Mouse (Mus musculus): ENCODE results near the gene Thap8. TPM values are rescaled to one million over a fixed set of nuclear protein-coding genes. Genes with fewer than 3 reads are reported as not detected.

The Thap8 gene
- polyA plus RNA-seq, 1 experiment from 2014 or later: 0.79 TPM

- H3K9me3 ChIP-seq: no peaks in the 10 kb centered on the region
- no peak overlapping the region for H3K9ac ChIP-seq (replicated peaks)
- no peak overlapping the region for H3K4me2 ChIP-seq (replicated peaks)
- H3K36me3 ChIP-seq: peaks cover 40% of the 10 kb centered on the region
- ATAC-seq: no peak
- no peaks in the 10 kb centered on the region for H3K27me3 ChIP-seq
- 92% methylated on average over 5 of the region's 5 CpGs for WGBS
- no peaks in the 10 kb centered on the region for H3K4me1 ChIP-seq (replicated peaks)
- no peak overlapping the region for H3K27ac ChIP-seq
- no peak overlapping the region for H3K4me3 ChIP-seq (replicated peaks)
Measured at GRCm38 (mm10) chr7:30265531-30265930, 14.4 kb upstream of the Thap8 start.

GRCm38 (mm10) chr7:30265935-30266334, 14.0 kb upstream of the Thap8 start:
- Histone ChIP-seq H3K4me1 (replicated peaks) (no peaks in the 10 kb centered on the region), H3K4me2 (replicated peaks) (no peak overlapping the region), H3K27me3 (no peaks in the 10 kb centered on the region), H3K36me3 (peaks cover 40% of the 10 kb centered on the region), H3K9me3 (no peaks in the 10 kb centered on the region), H3K27ac (no peak overlapping the region), H3K4me3 (replicated peaks) (no peak overlapping the region), H3K9ac (replicated peaks) (no peak overlapping the region)
- WGBS: 90% methylated on average over 7 of the region's 7 CpGs
- no peak for ATAC-seq

GRCm38 (mm10) chr7:30266780-30267179, 13.1 kb upstream of the Thap8 start:
- H3K4me2 ChIP-seq (replicated peaks): no peak overlapping the region
- no peak overlapping the region for H3K9ac ChIP-seq (replicated peaks)
- no peak overlapping the region for H3K27ac ChIP-seq
- no peak overlapping the region for H3K4me3 ChIP-seq (replicated peaks)
- no peaks in the 10 kb centered on the region for H3K9me3 ChIP-seq
- no peak for ATAC-seq
- no peaks in the 10 kb centered on the region for H3K27me3 ChIP-seq
- 79% methylated on average over 3 of the region's 3 CpGs for WGBS
- no peaks in the 10 kb centered on the region for H3K4me1 ChIP-seq (replicated peaks)
- H3K36me3 ChIP-seq: peaks cover 33% of the 10 kb centered on the region

GRCm38 (mm10) chr7:30269641-30270040, 10.3 kb upstream of the Thap8 start:
- ATAC-seq: no peak
- Histone ChIP-seq H3K4me1 (replicated peaks) (no peaks in the 10 kb centered on the region), H3K27ac (no peak overlapping the region), H3K9me3 (no peaks in the 10 kb centered on the region), H3K9ac (replicated peaks) (no peak overlapping the region), H3K4me3 (replicated peaks) (no peak overlapping the region), H3K36me3 (peaks cover 17% of the 10 kb centered on the region), H3K4me2 (replicated peaks) (no peak overlapping the region), H3K27me3 (no peaks in the 10 kb centered on the region)
- 89% methylated on average over 4 of the region's 4 CpGs for WGBS

- no peak overlapping the region for H3K4me3 ChIP-seq (replicated peaks)
- no peak for ATAC-seq
Measured at GRCm38 (mm10) chr7:30274383-30274782, 5.5 kb upstream of the Thap8 start.

GRCm38 (mm10) chr7:30278911-30279310, 983 bp upstream of the Thap8 start:
- Histone ChIP-seq H3K4me2 (replicated peaks) (peak overlapping the region; percentile 92), H3K9ac (replicated peaks) (no peak overlapping the region), H3K27me3 (no peaks in the 10 kb centered on the region), H3K36me3 (no peaks in the 10 kb centered on the region), H3K9me3 (no peaks in the 10 kb centered on the region), H3K27ac (no peak overlapping the region), H3K4me1 (replicated peaks) (peaks cover 19% of the 10 kb centered on the region), H3K4me3 (replicated peaks) (peak overlapping the region; percentile 75; the same call in 1 of the 2 replicates)
- no peak for ATAC-seq
- WGBS: 64% methylated on average over 2 of the region's 2 CpGs

More at GRCm38 (mm10) chr7:30274383-30274782, 5.5 kb upstream of the Thap8 start:
- H3K36me3 ChIP-seq: peaks cover 7% of the 10 kb centered on the region; the same call in 1 of the 2 replicates
- H3K4me1 ChIP-seq (replicated peaks): peaks cover 5% of the 10 kb centered on the region
- no peak overlapping the region for H3K27ac ChIP-seq
- no peaks in the 10 kb centered on the region for H3K9me3 ChIP-seq
- H3K4me2 ChIP-seq (replicated peaks): no peak overlapping the region
- H3K9ac ChIP-seq (replicated peaks): no peak overlapping the region
- WGBS: 91% methylated on average over 6 of the region's 6 CpGs
- no peaks in the 10 kb centered on the region for H3K27me3 ChIP-seq

GRCm38 (mm10) chr7:30279536-30279935, 358 bp upstream of the Thap8 start:
- no peaks in the 10 kb centered on the region for H3K36me3 ChIP-seq
- H3K4me2 ChIP-seq (replicated peaks): peak overlapping the region; percentile 92
- WGBS: under 1% methylated on average over 6 of the region's 6 CpGs
- ATAC-seq: peak; percentile 24; the same call in 1 of the 2 replicates
- no peaks in the 10 kb centered on the region for H3K9me3 ChIP-seq
- H3K27me3 ChIP-seq: no peaks in the 10 kb centered on the region
- peaks cover 19% of the 10 kb centered on the region for H3K4me1 ChIP-seq (replicated peaks)
- H3K27ac ChIP-seq: peak overlapping the region; percentile 98; the same call in 1 of the 2 replicates
- H3K9ac ChIP-seq (replicated peaks): peak overlapping the region; percentile 72
- H3K4me3 ChIP-seq (replicated peaks): peak overlapping the region; percentile 75

GRCm38 (mm10) chr7:30280670-30281138, 810 bp downstream of the Thap8 start:
- H3K9me3 ChIP-seq: no peaks in the 10 kb centered on the region
- under 1% methylated on average over 20 of the region's 20 CpGs for WGBS

GRCm38 (mm10) chr7:30281522-30281921, 1.6 kb downstream of the Thap8 start:
- Histone ChIP-seq H3K27me3 (no peaks in the 10 kb centered on the region), H3K9me3 (no peaks in the 10 kb centered on the region), H3K4me2 (replicated peaks) (peak overlapping the region; percentile 92), H3K36me3 (no peaks in the 10 kb centered on the region), H3K9ac (replicated peaks) (no peak overlapping the region), H3K27ac (no peak overlapping the region), H3K4me3 (replicated peaks) (peak overlapping the region; percentile 75; the same call in 1 of the 2 replicates), H3K4me1 (replicated peaks) (peaks cover 19% of the 10 kb centered on the region)
- 76% methylated on average over 4 of the region's 4 CpGs for WGBS
- no peak for ATAC-seq

More at GRCm38 (mm10) chr7:30280670-30281138, 810 bp downstream of the Thap8 start:
- Histone ChIP-seq H3K36me3 (no peaks in the 10 kb centered on the region), H3K27me3 (no peaks in the 10 kb centered on the region), H3K4me3 (replicated peaks) (peak overlapping the region; percentile 75), H3K27ac (peak overlapping the region; percentile 98), H3K4me2 (replicated peaks) (peak overlapping the region; percentile 92), H3K9ac (replicated peaks) (peak overlapping the region; percentile 72), H3K4me1 (replicated peaks) (peaks cover 19% of the 10 kb centered on the region)
- ATAC-seq: peak; percentile 91

- Histone ChIP-seq H3K27me3 (no peaks in the 10 kb centered on the region), H3K27ac (no peak overlapping the region), H3K4me2 (replicated peaks) (no peak overlapping the region), H3K36me3 (no peaks in the 10 kb centered on the region), H3K4me1 (replicated peaks) (peaks cover 19% of the 10 kb centered on the region), H3K4me3 (replicated peaks) (no peak overlapping the region), H3K9me3 (no peaks in the 10 kb centered on the region), H3K9ac (replicated peaks) (no peak overlapping the region)
- WGBS: 79% methylated on average over 7 of the region's 7 CpGs
- no peak for ATAC-seq
Measured at GRCm38 (mm10) chr7:30282740-30283139, 2.8 kb downstream of the Thap8 start.

- 71% methylated on average over 8 of the region's 8 CpGs for WGBS
- no peak overlapping the region for H3K9ac ChIP-seq (replicated peaks)
- ATAC-seq: no peak
- no peaks in the 10 kb centered on the region for H3K9me3 ChIP-seq
- H3K36me3 ChIP-seq: no peaks in the 10 kb centered on the region
- H3K4me3 ChIP-seq (replicated peaks): no peak overlapping the region
- H3K4me2 ChIP-seq (replicated peaks): no peak overlapping the region
- H3K4me1 ChIP-seq (replicated peaks): peaks cover 16% of the 10 kb centered on the region
- H3K27me3 ChIP-seq: 0 out of 2 replicates have a peak, but pooled peaks cover 4% of the 10 kb centered on the region
- no peak overlapping the region for H3K27ac ChIP-seq
Measured at GRCm38 (mm10) chr7:30286701-30287410, 7.0 kb downstream of the Thap8 start.

- Histone ChIP-seq H3K4me2 (replicated peaks) (no peak overlapping the region), H3K9me3 (no peaks in the 10 kb centered on the region), H3K4me1 (replicated peaks) (peaks cover 26% of the 10 kb centered on the region), H3K27ac (no peak overlapping the region), H3K27me3 (0 out of 2 replicates have a peak, but pooled peaks cover 4% of the 10 kb centered on the region), H3K9ac (replicated peaks) (no peak overlapping the region), H3K4me3 (replicated peaks) (no peak overlapping the region), H3K36me3 (no peaks in the 10 kb centered on the region; the same call in 1 of the 2 replicates)
- ATAC-seq: no peak
- 73% methylated on average over 6 of the region's 6 CpGs for WGBS
Measured at GRCm38 (mm10) chr7:30288046-30288445, 8.2 kb downstream of the Thap8 start.
